Mouse (Mus musculus) adrenal gland, adult 2 months (tissue): ENCODE measurements at regions not wholly inside any gene's neighbourhood (a gene's known extent, or its start where the extent isn't known, plus 50 kb on each side); places are given as distances from the start of the nearest gene placed in this dataset.

Source experiments
- DNase-seq: peaks from one replicate; pipeline ENCODE4 v3.0.0; 2021

- peak; percentile 15 for DNase-seq
Observed at GRCm38 (mm10) chr6:8831204-8831603, 52.9 kb upstream of the Ica1 start.

GRCm38 (mm10) chr6:8832924-8833323, 54.6 kb upstream of the Ica1 start:
- DNase-seq, result no peak

- DNase-seq, result no peak
Observed at GRCm38 (mm10) chr6:8853657-8854056, 75.4 kb upstream of the Ica1 start.

GRCm38 (mm10) chr6:8860581-8860980, 82.3 kb upstream of the Ica1 start:
- no peak for DNase-seq

- no peak for DNase-seq
Observed at GRCm38 (mm10) chr6:8863843-8864620, 84.2 kb upstream of the Nxph1 start.

GRCm38 (mm10) chr6:8877373-8878070, 70.7 kb upstream of the Nxph1 start:
- no peak for DNase-seq

GRCm38 (mm10) chr6:8893665-8894064, 54.6 kb upstream of the Nxph1 start:
- DNase-seq, result no peak

GRCm38 (mm10) chr6:8896097-8896496, 52.1 kb upstream of the Nxph1 start:
- DNase-seq, result no peak

- DNase-seq, result no peak
Observed at GRCm38 (mm10) chr6:8896822-8897221, 51.4 kb upstream of the Nxph1 start.

- no peak for DNase-seq
Observed at GRCm38 (mm10) chr6:8897334-8897733, 50.9 kb upstream of the Nxph1 start.

GRCm38 (mm10) chr6:8898268-8898667, 50.0 kb upstream of the Nxph1 start:
- no peak for DNase-seq
